Mouse (Mus musculus): ENCODE data around the gene Olfr31. TPM values are rescaled to one million over a fixed set of nuclear protein-coding genes. Genes with fewer than 3 reads are reported as not detected.

The Olfr31 gene
- total and polyA plus RNA-seq, 3 experiments = 0.03 TPM; not detected in 2

- H3K27me3 ChIP-seq (ENCODE audit: control insufficient read depth in 1 of 2, insufficient read depth in 2 of 2, low read length in 2 of 2) = no peaks in the 10 kb centered on the region
- H3K79me2 ChIP-seq (ENCODE audit: control insufficient read depth, insufficient read depth, low read length, poor library complexity) = no peaks in the 10 kb centered on the region
- no peaks in the 10 kb centered on the region for H3K4me1 ChIP-seq (ENCODE audit: control insufficient read depth in 1 of 2, insufficient read depth in 2 of 2, low read length in 2 of 2)
- no peaks in the 10 kb centered on the region; the same call in 1 of the 2 replicates for H3K9me3 ChIP-seq (replicated peaks; ENCODE audit: insufficient read depth, low read length)
- H3K9ac ChIP-seq (ENCODE audit: control insufficient read depth, low read depth, low read length, poor library complexity, severe bottlenecking) = no peak overlapping the region
- TF ChIP-seq POLR2AphosphoS2 (IDR thresholded peaks at IDR 0.05; ENCODE audit: low read length) = no peak
- TF ChIP-seq EP300 (IDR thresholded peaks at IDR 0.05; ENCODE audit: low read depth in 1 of 2, low read length in 2 of 2) = no peak
- no peak for TF ChIP-seq RAD21 (IDR thresholded peaks at IDR 0.05; ENCODE audit: low read depth, low read length)
- no peak for TF ChIP-seq USF2 (IDR thresholded peaks at IDR 0.05; ENCODE audit: borderline replicate concordance in 1 of 2, insufficient read depth in 1 of 2, low read depth in 1 of 2, low read length in 2 of 2)
- TF ChIP-seq KAT2A (conservative IDR thresholded peaks at IDR 0.05; ENCODE audit: low read depth, low read length) = no peak
- TF ChIP-seq UBTF (IDR thresholded peaks at IDR 0.05; ENCODE audit: borderline replicate concordance, insufficient read depth, low read depth, low read length) = no peak
- no peak for TF ChIP-seq SMC3 (IDR thresholded peaks at IDR 0.05; ENCODE audit: low read depth, low read length)
- TF ChIP-seq CHD1 (IDR thresholded peaks at IDR 0.05; ENCODE audit: low read depth, low read length) = no peak
- no peak for TF ChIP-seq ZC3H11A (IDR thresholded peaks at IDR 0.05; ENCODE audit: low read depth, low read length)
- no peak for TF ChIP-seq SIN3A (IDR thresholded peaks at IDR 0.05; ENCODE audit: low read length)
- TF ChIP-seq NRF1 (IDR thresholded peaks at IDR 0.05; ENCODE audit: insufficient read depth, low read depth, low read length, poor library complexity, severe bottlenecking) = no peak
- no peak for TF ChIP-seq GABPA (IDR thresholded peaks at IDR 0.05; ENCODE audit: low read depth, low read length)
- TF ChIP-seq JUND (IDR thresholded peaks at IDR 0.05; ENCODE audit: low read depth, low read length) = no peak
- no peaks in the 10 kb centered on the region for H3K36me3 ChIP-seq (ENCODE audit: control insufficient read depth in 1 of 2, insufficient read depth in 2 of 2, low read length in 2 of 2)
- no peak overlapping the region for H3K4me3 ChIP-seq (ENCODE audit: control insufficient read depth in 1 of 2, insufficient read depth in 1 of 2, low read depth in 2 of 2, low read length in 2 of 2)
- peak; percentile 8 for DNase-seq (ENCODE audit: low read depth, low spot score)
- no peak overlapping the region for H3K27ac ChIP-seq (ENCODE audit: control insufficient read depth, low read depth, low read length)
Measured at GRCm38 (mm10) chr14:14354511-14355359, 32.1 kb downstream of the Olfr31 start.

- no peak overlapping the region for H3K4me3 ChIP-seq (ENCODE audit: control insufficient read depth in 1 of 2, insufficient read depth in 1 of 2, low read depth in 2 of 2, low read length in 2 of 2)
- no peak for DNase-seq (ENCODE audit: low read depth, low spot score)
- no peaks in the 10 kb centered on the region for H3K27me3 ChIP-seq (ENCODE audit: control insufficient read depth in 1 of 2, insufficient read depth in 2 of 2, low read length in 2 of 2)
- no peaks in the 10 kb centered on the region; the same call in 1 of the 2 replicates for H3K9me3 ChIP-seq (replicated peaks; ENCODE audit: insufficient read depth, low read length)
- no peaks in the 10 kb centered on the region for H3K4me1 ChIP-seq (ENCODE audit: control insufficient read depth in 1 of 2, insufficient read depth in 2 of 2, low read length in 2 of 2)
- H3K36me3 ChIP-seq (ENCODE audit: control insufficient read depth in 1 of 2, insufficient read depth in 2 of 2, low read length in 2 of 2) = no peaks in the 10 kb centered on the region
- no peak for TF ChIP-seq GATA1 (IDR thresholded peaks at IDR 0.05; ENCODE audit: low read depth, low read length)
- TF ChIP-seq POLR2A (IDR thresholded peaks at IDR 0.05; ENCODE audit: control insufficient read depth in 1 of 2, insufficient read depth in 1 of 2, low read depth in 1 of 2, low read length in 2 of 2, poor library complexity in 1 of 2) = no peak
- no peak for TF ChIP-seq ZMIZ1 (IDR thresholded peaks at IDR 0.05; ENCODE audit: low read depth, low read length)
- no peak for TF ChIP-seq ZKSCAN1 (IDR thresholded peaks at IDR 0.05; ENCODE audit: low read depth, low read length)
- TF ChIP-seq KAT2A (conservative IDR thresholded peaks at IDR 0.05; ENCODE audit: low read depth, low read length) = no peak
- no peak for TF ChIP-seq ZC3H11A (IDR thresholded peaks at IDR 0.05; ENCODE audit: low read depth, low read length)
- TF ChIP-seq ZNF384 (IDR thresholded peaks at IDR 0.05; ENCODE audit: low read depth, low read length) = no peak
- TF ChIP-seq CHD1 (IDR thresholded peaks at IDR 0.05; ENCODE audit: low read depth, low read length) = no peak
- TF ChIP-seq MAX (IDR thresholded peaks at IDR 0.05; ENCODE audit: low read length) = no peak
- TF ChIP-seq EP300 (IDR thresholded peaks at IDR 0.05; ENCODE audit: low read depth in 1 of 2, low read length in 2 of 2) = no peak
- no peak for TF ChIP-seq TAL1 (IDR thresholded peaks at IDR 0.05; ENCODE audit: low read length)
- TF ChIP-seq UBTF (IDR thresholded peaks at IDR 0.05; ENCODE audit: borderline replicate concordance, insufficient read depth, low read depth, low read length) = no peak
- H3K79me2 ChIP-seq (ENCODE audit: control insufficient read depth, insufficient read depth, low read length, poor library complexity) = no peaks in the 10 kb centered on the region
- no peak overlapping the region for H3K9ac ChIP-seq (ENCODE audit: control insufficient read depth, low read depth, low read length, poor library complexity, severe bottlenecking)
- H3K27ac ChIP-seq (ENCODE audit: control insufficient read depth, low read depth, low read length) = no peak overlapping the region
Measured at GRCm38 (mm10) chr14:14355360-14355646, 32.7 kb downstream of the Olfr31 start.

Measured in MEL (cell line).